Mouse (Mus musculus) liver, embryonic 12.5 days (tissue): Measurements from ENCODE around the gene Irgc1. TPM values are rescaled to one million over a fixed set of nuclear protein-coding genes. Genes with fewer than 3 reads are reported as not detected.
A peak's percentile ranks its signal among the peaks of the same experiment; 100 is the strongest.
"Not testable (repeated sequence)": the region's sequence is repeated elsewhere in the genome, so short reads cannot be mapped to it uniquely, and the experiment has no call there.

ENCODE experiments used
- ATAC-seq: fragments of 200-750 bp; cut with Nextera tagmentation; 2 replicates; pipeline ENCODE4 v1.8.0; 2017; ENCODE audit warnings: moderate number of reproducible peaks, mild to moderate bottlenecking, moderate library complexity
- H3K27ac ChIP-seq: fragments of 300-500 bp; sonication (generic); 2 replicates; pipeline ENCODE4 v1.5.1; 2016; ENCODE audit warnings: mild to moderate bottlenecking
- H3K27me3 ChIP-seq: fragments of 300-500 bp; sonication (generic); replicated peaks from 2 replicates; pipeline ENCODE4 v1.6.1; 2016; ENCODE audit warnings: mild to moderate bottlenecking, moderate library complexity
- H3K36me3 ChIP-seq: fragments of 300-500 bp; sonication (generic); 2 replicates; pipeline ENCODE4 v1.6.1; 2016; ENCODE audit warnings: mild to moderate bottlenecking, moderate library complexity
- H3K4me1 ChIP-seq: fragments of 300-500 bp; sonication (generic); 2 replicates; pipeline ENCODE4 v1.6.1; 2016
- H3K4me2 ChIP-seq: fragments of 300-500 bp; sonication (generic); 2 replicates; pipeline ENCODE4 v1.6.1; 2016; ENCODE audit warnings: mild to moderate bottlenecking, moderate library complexity
- H3K4me3 ChIP-seq: fragments of 300-500 bp; sonication (generic); 2 replicates; pipeline ENCODE4 v1.5.1; 2016; ENCODE audit warnings: mild to moderate bottlenecking, moderate library complexity
- H3K9ac ChIP-seq: fragments of 300-500 bp; sonication (generic); 2 replicates; pipeline ENCODE4 v1.6.1; 2016; ENCODE audit warnings: mild to moderate bottlenecking, moderate library complexity
- H3K9me3 ChIP-seq: fragments of 300-500 bp; sonication (generic); replicated peaks from 2 replicates; pipeline ENCODE4 v1.6.1; 2016; ENCODE audit warnings: mild to moderate bottlenecking, moderate library complexity
- WGBS: fragments of 180-500 bp; shearing (Covaris S2); methylation state at CpG from one replicate; pipeline ENCODE4 v1.1.7; 2016; ENCODE audit not compliant: insufficient replicate concordance; 5-methylcytosine and 5-hydroxymethylcytosine counted together
- polyA plus RNA-seq: library from polyadenylated mRNA; unstranded; fragments of >200 nt; fragmentation: Nextera tagmentation; extraction: Ambion mirVana; gene quantifications from 2 replicates; pipeline ENCODE4 v1.2.1, GENCODE M21; 2016

Irgc1 gene
- polyA plus RNA-seq = not detected in 2 replicates

- H3K27me3 ChIP-seq = peaks cover 25% of the 10 kb centered on the region
- no peak within 1 kb of the TSS for H3K9ac ChIP-seq
- ATAC-seq = no peak
- H3K4me2 ChIP-seq = no peak within 1 kb of the TSS
- H3K36me3 ChIP-seq = no peaks in the 10 kb centered on the region
- peaks cover 13% of the 10 kb centered on the region for H3K4me1 ChIP-seq
- no peaks in the 10 kb centered on the region for H3K9me3 ChIP-seq
- no peak within 1 kb of the TSS for H3K27ac ChIP-seq
- no peak within 1 kb of the TSS for H3K4me3 ChIP-seq
- WGBS = 62% methylated on average over 9 of the region's 9 CpGs
Measured at GRCm38 (mm10) chr7:24451855-24452311, at the start of gene Irgc1. TSS of gene Irgc1 (minus strand) at chr7:24452297.

- no peak overlapping the region for H3K4me2 ChIP-seq
- no peak overlapping the region for H3K4me3 ChIP-seq
- peaks cover 36% of the 10 kb centered on the region for H3K4me1 ChIP-seq
- peaks cover 95% of the 10 kb centered on the region for H3K27me3 ChIP-seq
- H3K36me3 ChIP-seq = no peaks in the 10 kb centered on the region
- no peak for ATAC-seq
- peaks cover 7% of the 10 kb centered on the region; the same call in 1 of the 2 replicates for H3K9me3 ChIP-seq
- H3K9ac ChIP-seq = no peak overlapping the region
- WGBS = 25% methylated on average over 21 of the region's 21 CpGs
- no peak overlapping the region for H3K27ac ChIP-seq
Measured at GRCm38 (mm10) chr7:24501492-24501891, 49.4 kb upstream of the Irgc1 start.

GRCm38 (mm10) chr7:24500929-24501328 is 48.8 kb upstream of the Irgc1 start:
- WGBS = 16% methylated on average over 7 of the region's 7 CpGs
- Histone ChIP-seq H3K9me3 (peaks cover 7% of the 10 kb centered on the region; the same call in 1 of the 2 replicates), H3K27ac (no peak overlapping the region), H3K9ac (no peak overlapping the region), H3K4me1 (peaks cover 30% of the 10 kb centered on the region), H3K4me3 (no peak overlapping the region), H3K36me3 (no peaks in the 10 kb centered on the region), H3K4me2 (no peak overlapping the region), H3K27me3 (peaks cover 95% of the 10 kb centered on the region)
- ATAC-seq = no peak

GRCm38 (mm10) chr7:24499856-24500577 is 47.9 kb upstream of the Irgc1 start:
- ATAC-seq = no peak
- 9% methylated on average over 43 of the region's 43 CpGs for WGBS
- H3K27ac ChIP-seq = no peak overlapping the region
- peaks cover 7% of the 10 kb centered on the region; the same call in 1 of the 2 replicates for H3K9me3 ChIP-seq
- peaks cover 21% of the 10 kb centered on the region for H3K4me1 ChIP-seq
- H3K27me3 ChIP-seq = peaks cover 86% of the 10 kb centered on the region
- H3K9ac ChIP-seq = no peak overlapping the region
- no peaks in the 10 kb centered on the region for H3K36me3 ChIP-seq
- H3K4me3 ChIP-seq = peak overlapping the region; percentile 18; the same call in 1 of the 2 replicates
- H3K4me2 ChIP-seq = peak overlapping the region; percentile 52

GRCm38 (mm10) chr7:24488303-24488702 is 36.2 kb upstream of the Irgc1 start:
- Histone ChIP-seq H3K27ac (no peak overlapping the region), H3K4me2 (no peak overlapping the region), H3K9ac (no peak overlapping the region), H3K4me1 (peaks cover 7% of the 10 kb centered on the region; the same call in 1 of the 2 replicates), H3K4me3 (no peak overlapping the region), H3K27me3 (peaks cover 48% of the 10 kb centered on the region), H3K36me3 (no peaks in the 10 kb centered on the region), H3K9me3 (no peaks in the 10 kb centered on the region)
- no peak for ATAC-seq
- WGBS = 81% methylated on average over 8 of the region's 8 CpGs

GRCm38 (mm10) chr7:24487403-24487802 is 35.3 kb upstream of the Irgc1 start:
- 25% methylated on average over 3 of the region's 3 CpGs for WGBS
- Histone ChIP-seq H3K4me1 (peaks cover 7% of the 10 kb centered on the region; the same call in 1 of the 2 replicates), H3K36me3 (no peaks in the 10 kb centered on the region), H3K4me2 (no peak overlapping the region), H3K4me3 (no peak overlapping the region), H3K9me3 (no peaks in the 10 kb centered on the region), H3K9ac (0 out of 2 replicates have a peak overlapping the region, but pooled peaks have one; percentile 14), H3K27ac (no peak overlapping the region), H3K27me3 (peaks cover 57% of the 10 kb centered on the region)
- peak; percentile 40 for ATAC-seq

- WGBS = 45% methylated on average over 9 of the region's 9 CpGs
Measured at GRCm38 (mm10) chr7:24486654-24487130, 34.6 kb upstream of the Irgc1 start.

GRCm38 (mm10) chr7:24485481-24485880 is 33.4 kb upstream of the Irgc1 start:
- WGBS = 64% methylated on average over 9 of the region's 9 CpGs
- no peaks in the 10 kb centered on the region for H3K9me3 ChIP-seq
- H3K4me3 ChIP-seq = no peak overlapping the region
- no peak for ATAC-seq
- H3K36me3 ChIP-seq = no peaks in the 10 kb centered on the region
- peaks cover 73% of the 10 kb centered on the region for H3K27me3 ChIP-seq
- peaks cover 21% of the 10 kb centered on the region for H3K4me1 ChIP-seq
- no peak overlapping the region for H3K27ac ChIP-seq
- H3K4me2 ChIP-seq = no peak overlapping the region
- H3K9ac ChIP-seq = no peak overlapping the region

More at GRCm38 (mm10) chr7:24486654-24487130, 34.6 kb upstream of the Irgc1 start:
- Histone ChIP-seq H3K4me3 (no peak overlapping the region), H3K36me3 (no peaks in the 10 kb centered on the region), H3K9ac (no peak overlapping the region), H3K27ac (no peak overlapping the region), H3K4me1 (peaks cover 13% of the 10 kb centered on the region), H3K27me3 (peaks cover 64% of the 10 kb centered on the region), H3K9me3 (no peaks in the 10 kb centered on the region), H3K4me2 (no peak overlapping the region)
- 0 out of 2 replicates have a peak, but pooled peaks have one; percentile 22 for ATAC-seq

- H3K9me3 ChIP-seq, H3K4me3 ChIP-seq, H3K27ac ChIP-seq, H3K36me3 ChIP-seq, H3K9ac ChIP-seq, H3K4me2 ChIP-seq, ATAC-seq: not testable (repeated sequence)
- 37% methylated on average over 6 of the region's 6 CpGs for WGBS
- Histone ChIP-seq H3K4me1 (peaks cover 21% of the 10 kb centered on the region), H3K27me3 (peaks cover 90% of the 10 kb centered on the region)
Measured at GRCm38 (mm10) chr7:24483291-24483690, 31.2 kb upstream of the Irgc1 start.

- H3K9me3 ChIP-seq = no peaks in the 10 kb centered on the region; the same call in 1 of the 2 replicates
- peaks cover 93% of the 10 kb centered on the region for H3K27me3 ChIP-seq
- H3K27ac ChIP-seq = no peak overlapping the region
- 3% methylated on average over 17 of the region's 38 CpGs for WGBS
- no peaks in the 10 kb centered on the region for H3K36me3 ChIP-seq
- H3K4me2 ChIP-seq = peak overlapping the region; percentile 78
- ATAC-seq = no peak; the same call in 1 of the 2 replicates
- H3K4me3 ChIP-seq = peak overlapping the region; percentile 61
- H3K9ac ChIP-seq = peak overlapping the region; percentile 57
- peaks cover 21% of the 10 kb centered on the region for H3K4me1 ChIP-seq
Measured at GRCm38 (mm10) chr7:24482208-24483020, 30.3 kb upstream of the Irgc1 start.

- under 1% methylated on average over 78 of the region's 83 CpGs for WGBS
Measured at GRCm38 (mm10) chr7:24481474-24482207, 29.5 kb upstream of the Irgc1 start, which contains the start of gene Cadm4. TSS of gene Cadm4 (plus strand) at chr7:24482023.

More at GRCm38 (mm10) chr7:24481474-24482207, 29.5 kb upstream of the Irgc1 start, which contains the start of gene Cadm4:
- Histone ChIP-seq H3K9me3 (no peaks in the 10 kb centered on the region; the same call in 1 of the 2 replicates), H3K9ac (peak within 1 kb of the TSS; percentile 57), H3K4me1 (peaks cover 15% of the 10 kb centered on the region), H3K36me3 (no peaks in the 10 kb centered on the region), H3K4me3 (peak within 1 kb of the TSS; percentile 61), H3K4me2 (peak within 1 kb of the TSS; percentile 78), H3K27me3 (peaks cover 86% of the 10 kb centered on the region), H3K27ac (no peak within 1 kb of the TSS)
- ATAC-seq = peak; percentile 74
